Mouse (Mus musculus) brain, embryonic 14.5 days (tissue): ENCODE measurements around the gene Tspan11.

Experiments
- CTCF ChIP-seq: fragments of 200-500 bp; IDR thresholded peaks from 2 replicates; pipeline ENCODE4 v1.5.1; 2012; ENCODE audit warnings: inconsistent platforms, mild to moderate bottlenecking, moderate library complexity, borderline replicate concordance; ENCODE audit not compliant: insufficient read depth, insufficient read length; ENCODE audit errors: extremely low read depth
- POLR2A ChIP-seq: fragments of 200-500 bp; IDR thresholded peaks from 2 replicates; pipeline ENCODE4 v1.6.1; 2012; ENCODE audit warnings: mild to moderate bottlenecking, inconsistent platforms, borderline replicate concordance; ENCODE audit not compliant: poor library complexity, insufficient read depth, insufficient read length, severe bottlenecking; ENCODE audit errors: extremely low read depth

GRCm38 (mm10) chr6:127991509-127992176 is 104.3 kb downstream of the Tspan11 start:
- TF ChIP-seq POLR2A: no peak
- TF ChIP-seq CTCF: no peak
